Mouse (Mus musculus) thymus, postnatal 4 days (tissue): ENCODE results near the gene Ddr2.
A peak's percentile ranks its signal among the peaks of the same experiment; 100 is the strongest.

Source experiments
- DNase-seq: peaks from one replicate; pipeline ENCODE4 v3.0.0; 2021

The Ddr2 gene

DNA sequence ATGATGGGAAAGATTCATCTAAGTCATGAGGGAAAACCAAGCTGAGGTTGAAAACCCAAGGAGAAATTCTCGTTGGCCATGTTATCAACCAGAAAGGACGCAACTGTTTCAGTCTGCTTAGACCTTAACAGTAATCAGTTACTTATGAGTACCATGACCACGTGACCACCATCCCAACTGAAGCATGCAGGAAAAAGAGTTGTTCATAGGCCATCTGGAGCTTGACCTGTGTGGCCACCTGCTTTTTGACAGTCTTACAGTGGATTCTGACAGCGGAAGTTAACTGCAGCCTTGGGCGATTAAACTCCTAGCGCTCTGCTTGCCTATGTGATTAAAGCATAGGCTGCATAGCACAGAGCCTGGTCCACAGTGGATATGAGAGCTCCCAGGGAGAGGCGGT, 23.9 kb downstream of the Ddr2 start:
- no peak for DNase-seq

DNA sequence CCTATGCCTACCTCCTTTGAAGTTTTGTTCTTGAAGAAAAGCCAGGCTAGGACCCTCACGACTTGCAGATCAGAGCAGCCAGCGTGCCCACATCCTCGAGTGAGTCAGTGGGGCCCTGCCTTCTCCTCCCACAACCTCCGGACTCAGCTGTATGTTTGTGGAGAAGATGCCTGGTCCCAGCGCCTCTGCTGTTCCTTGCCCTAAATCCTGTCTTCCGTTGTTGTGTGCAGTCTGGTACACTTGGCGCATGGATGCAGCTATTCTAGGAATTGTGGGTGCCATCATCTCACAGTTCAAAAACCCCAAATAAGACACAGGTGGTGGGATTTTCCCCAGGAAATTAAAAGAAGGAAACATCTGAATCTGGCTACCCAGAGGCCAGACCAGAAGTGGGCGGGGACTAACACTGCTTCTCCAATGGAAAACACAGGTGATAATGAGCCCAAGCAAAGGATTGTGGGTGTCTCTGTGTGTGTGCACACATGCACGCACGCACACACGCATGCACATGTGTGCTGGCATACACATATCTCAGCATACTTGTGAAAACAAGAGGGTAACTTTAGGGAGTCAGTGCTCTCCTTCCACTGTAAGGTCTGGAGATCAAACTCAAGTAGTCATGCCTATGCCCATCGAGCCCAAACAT, 26.3 kb downstream of the Ddr2 start:
- no peak for DNase-seq

DNA sequence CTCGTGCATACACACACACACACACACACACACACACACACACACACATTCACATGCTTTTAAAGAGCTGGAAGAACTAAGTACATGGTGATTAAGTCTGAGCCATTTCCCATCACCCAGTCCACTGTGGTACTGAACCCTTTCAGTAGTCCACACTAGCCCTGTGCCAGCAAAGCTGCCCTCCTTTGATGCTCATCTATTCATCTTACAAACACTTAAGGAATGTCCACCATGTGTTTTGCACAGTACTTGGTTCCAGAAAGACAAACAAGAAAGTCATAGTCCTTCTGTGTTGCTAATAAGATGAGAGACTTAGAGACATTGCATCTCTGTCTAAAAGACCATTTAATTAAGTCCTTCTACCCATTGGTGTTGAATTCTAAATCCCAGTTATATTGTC, 29.7 kb downstream of the Ddr2 start:
- DNase-seq: no peak

DNA sequence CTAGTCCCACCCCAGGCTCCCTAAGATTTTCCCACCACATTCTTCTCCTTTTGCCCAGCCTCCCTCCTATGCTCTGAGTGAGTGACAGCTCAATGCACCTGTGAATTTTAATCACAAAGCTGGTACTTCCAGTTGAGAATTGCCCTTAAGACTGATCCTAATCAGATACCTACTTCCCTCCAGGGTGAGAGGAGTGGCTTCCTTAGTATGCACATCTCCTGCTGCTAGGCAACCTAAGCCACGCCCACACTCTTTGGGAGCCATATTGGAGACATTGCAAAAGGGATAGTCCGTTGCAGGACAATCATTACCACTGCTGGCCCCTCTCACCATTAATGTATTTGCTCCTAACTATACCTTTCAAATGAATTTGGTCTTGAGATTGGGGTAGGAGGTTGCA, 31.1 kb downstream of the Ddr2 start:
- DNase-seq: no peak

DNA sequence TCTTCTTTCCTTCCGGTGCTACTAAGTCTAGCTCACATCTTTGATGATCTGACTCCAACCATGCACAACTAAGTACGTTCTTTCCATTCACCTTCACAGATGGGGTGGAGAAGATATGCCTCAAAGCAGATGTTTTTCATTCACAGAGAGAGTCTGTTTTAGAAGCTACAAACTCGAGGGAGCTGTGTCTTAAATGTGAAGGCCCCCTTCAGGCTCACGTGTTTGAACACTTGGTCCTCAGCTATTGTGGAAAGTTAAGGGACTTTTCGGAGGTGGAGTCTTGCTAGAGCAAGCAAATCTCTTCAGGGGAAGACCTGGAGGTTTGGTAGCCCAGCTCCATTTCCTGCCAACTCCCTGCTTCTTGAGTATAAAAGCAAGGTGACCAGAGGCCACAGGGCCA, 34.2 kb downstream of the Ddr2 start:
- no peak for DNase-seq

DNA sequence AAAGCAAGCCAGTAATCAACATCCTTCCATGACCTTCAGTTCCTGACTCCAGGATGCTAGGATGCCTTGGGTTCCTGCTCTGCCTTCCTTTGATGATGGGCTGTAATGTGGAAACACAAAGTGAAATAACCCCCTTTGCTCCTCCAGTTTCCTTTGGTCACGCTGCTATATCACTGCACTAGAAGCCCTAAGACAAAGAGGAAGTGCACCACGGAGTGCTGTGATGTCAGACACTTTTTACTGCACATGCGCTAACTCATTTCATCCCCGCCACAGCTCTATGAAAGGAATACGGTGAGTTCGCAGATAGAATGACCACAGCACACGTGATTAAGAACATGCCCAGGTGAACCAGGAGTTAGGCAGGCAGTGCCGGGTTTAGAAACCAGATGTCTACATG, 36.8 kb downstream of the Ddr2 start:
- DNase-seq: no peak

DNA sequence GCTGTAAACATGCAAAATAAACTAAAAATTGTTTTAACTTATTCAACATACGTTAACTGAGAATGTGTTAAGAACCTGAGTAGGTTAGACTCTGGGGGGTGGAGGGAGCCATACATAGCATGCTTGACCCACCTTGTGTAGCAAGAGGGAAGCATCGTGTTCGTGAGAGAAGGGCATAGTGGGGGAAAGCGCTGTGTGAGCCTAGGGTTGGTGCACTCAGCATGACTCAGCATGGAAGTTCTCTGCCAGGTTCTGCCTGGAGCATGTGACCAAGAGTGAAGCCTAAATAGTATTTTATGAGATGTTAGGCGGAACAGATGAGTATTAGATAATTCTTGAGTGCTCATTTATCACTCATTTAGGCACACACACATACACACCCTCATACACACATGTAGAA, 41.4 kb downstream of the Ddr2 start:
- DNase-seq: no peak

DNA sequence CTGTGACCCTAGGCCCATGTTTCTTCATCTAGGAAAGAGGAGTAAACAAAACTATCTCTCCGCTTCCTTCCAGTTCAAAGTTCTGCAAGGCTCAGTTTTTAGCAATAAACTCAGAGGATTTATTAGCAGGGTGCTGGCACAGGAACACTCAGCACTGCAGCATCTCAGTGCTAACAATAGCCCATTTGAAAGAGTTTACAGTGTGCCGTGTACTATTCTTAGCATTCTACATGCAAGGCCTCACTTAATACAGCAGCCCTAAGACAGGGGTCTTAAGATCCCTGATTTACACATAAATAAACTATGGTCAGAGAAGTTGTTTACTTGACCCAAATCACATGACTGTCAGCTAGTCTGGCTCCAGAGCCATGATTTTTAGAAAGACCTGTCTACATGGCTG, 44.6 kb downstream of the Ddr2 start:
- DNase-seq: no peak

DNA sequence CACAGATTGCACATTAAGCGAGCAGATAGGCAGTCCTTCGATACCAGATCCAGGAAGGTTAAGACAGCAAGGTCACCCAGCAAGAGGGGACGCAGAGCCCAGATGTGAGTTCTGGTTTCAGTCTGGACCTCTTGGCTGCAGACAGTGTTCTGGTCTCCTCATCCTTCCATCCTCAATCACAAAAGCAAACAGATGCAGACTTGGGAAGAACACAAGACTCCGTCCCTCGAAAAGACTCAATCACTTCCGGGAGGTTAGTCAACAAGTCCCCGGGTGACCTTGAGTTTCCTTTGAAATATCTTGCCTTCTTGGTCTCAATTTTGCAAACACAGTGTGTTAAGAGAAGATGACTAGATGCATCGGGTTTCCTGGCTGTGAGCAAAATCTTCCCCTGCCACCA, 45.6 kb downstream of the Ddr2 start:
- DNase-seq: no peak

DNA sequence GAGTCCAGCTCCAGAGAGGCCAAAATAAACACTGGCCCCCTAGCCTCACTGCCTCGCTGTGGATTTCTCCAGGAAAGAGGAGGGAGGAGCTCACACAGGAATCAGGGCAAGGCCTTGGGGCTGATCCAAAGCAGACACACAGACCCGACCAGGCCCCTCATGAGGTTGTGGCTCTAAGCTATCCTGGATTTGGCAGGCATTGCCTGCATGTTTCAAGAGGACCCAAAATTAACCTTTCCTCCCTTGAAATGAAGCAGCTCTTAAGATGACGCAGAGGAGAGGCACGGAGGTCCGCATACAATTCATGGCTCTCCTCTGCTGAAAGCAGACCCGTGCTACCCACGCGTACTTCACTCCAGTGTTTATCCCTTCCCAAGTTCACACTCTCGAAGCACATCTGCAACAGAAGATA, 46.5 kb downstream of the Ddr2 start:
- no peak for DNase-seq

DNA sequence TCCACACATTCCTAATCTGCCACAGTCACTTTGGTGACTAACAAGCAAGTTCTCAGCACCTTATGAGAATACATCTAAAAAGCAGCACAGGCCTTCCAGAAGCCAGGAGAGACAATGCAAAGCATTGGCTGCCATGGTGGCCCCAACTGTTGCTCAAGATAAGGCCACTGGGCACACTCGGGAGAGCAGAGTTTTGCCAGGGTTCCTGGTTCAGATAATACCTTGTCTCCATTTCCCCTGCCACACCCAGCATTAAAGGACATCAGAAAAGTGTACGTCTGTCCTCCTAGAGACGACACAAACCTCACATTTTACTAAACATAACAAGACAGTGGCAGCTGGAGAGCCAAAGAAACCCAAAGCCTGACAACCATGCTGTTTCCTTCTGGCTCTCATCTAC, 50.3 kb downstream of the Ddr2 start:
- DNase-seq: no peak

DNA sequence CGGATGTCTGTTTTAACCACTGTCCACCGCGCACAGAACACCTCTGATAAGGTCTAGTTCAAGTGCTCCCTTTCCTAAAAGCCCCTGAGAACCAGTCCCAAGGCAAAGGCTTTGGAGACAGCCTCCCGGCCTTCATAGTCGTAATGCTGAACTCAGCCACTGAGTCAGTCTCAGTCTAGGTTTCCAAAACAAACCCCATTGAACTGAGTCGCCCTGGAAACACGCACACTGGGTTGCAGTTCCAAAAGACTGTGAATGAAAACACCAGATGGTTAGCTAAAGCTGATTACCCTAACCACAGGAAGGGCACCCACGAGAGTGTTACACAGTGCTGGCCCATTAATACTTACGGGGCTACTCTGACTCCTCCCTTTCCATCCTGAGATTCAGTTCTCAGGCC, 51.2 kb downstream of the Ddr2 start:
- DNase-seq: no peak

DNA sequence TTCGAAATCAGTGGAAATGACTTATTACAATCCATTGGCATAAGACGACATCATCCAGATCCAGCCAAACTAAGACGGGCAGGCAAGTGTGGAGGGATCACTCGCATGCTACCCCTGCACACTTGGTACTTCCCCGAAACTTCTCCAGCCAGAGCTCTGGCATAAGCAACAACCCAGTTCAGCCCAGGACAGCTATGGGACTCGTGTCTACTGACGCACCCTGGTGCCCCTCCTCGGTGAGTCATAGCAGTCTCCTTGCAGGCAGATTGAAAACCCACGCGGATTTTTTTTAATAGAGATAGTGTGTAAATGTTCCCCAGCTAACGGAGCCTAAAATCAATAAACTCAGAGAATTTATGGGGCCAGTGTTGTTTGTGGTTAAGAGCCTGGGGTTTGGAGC, 52.5 kb downstream of the Ddr2 start:
- DNase-seq: no peak

DNA sequence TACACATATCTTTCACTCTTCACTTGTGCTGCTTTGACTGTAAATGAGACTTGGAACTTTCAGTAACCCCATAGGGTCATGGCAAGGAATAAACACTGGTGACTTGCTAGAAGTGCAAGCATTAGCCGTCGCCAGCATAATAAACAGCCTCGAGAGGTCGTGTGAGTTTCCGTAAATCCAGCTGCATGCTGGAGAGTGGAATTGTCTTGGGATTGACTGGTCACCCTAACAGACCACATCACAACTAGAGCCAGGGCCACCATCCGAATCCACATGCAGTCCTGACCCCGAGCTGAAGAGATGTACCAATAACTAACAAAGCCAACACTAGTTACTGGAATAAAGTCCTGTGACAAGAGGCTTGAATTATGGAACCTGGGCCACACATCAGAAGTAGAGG, 53.0 kb downstream of the Ddr2 start:
- DNase-seq: no peak

DNA sequence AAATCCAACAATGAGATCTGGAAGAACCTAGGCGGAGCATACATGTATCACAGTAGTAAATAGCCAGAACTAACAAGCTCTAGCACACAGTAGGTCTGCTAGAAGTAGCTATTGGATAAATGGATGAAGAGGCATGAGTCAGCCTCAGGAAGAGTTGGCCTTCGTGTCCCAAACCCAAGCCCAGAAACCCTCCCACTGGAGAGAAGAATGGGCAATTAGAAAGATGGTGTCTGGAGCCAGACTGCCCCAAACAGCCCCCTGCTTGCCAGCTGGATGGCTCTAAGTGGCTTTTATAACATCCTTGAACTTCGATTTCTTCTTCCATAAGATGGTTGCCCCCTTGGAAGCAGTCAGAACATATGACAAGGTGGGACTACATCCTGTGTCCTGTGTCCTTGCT, 53.6 kb downstream of the Ddr2 start:
- no peak for DNase-seq

DNA sequence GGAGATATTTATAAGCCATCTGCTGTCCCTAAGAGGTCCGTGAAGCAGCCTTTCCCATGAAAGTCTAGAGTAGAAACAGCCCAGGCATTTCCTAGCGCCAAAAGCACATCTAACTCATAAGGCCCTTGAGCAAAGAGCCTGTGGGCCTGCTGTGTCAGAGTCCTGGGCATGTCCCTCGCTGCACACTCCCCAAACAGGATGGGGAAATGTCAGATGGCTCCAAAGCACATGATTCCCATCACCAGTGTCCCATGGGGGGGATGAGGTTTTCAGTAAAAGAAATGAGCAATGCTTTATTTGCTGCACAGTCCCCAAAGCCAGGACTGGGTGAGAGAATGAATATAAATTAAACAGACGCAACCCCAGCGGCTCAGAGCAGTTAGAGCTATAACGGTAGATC, 54.3 kb downstream of the Ddr2 start:
- DNase-seq: no peak

DNA sequence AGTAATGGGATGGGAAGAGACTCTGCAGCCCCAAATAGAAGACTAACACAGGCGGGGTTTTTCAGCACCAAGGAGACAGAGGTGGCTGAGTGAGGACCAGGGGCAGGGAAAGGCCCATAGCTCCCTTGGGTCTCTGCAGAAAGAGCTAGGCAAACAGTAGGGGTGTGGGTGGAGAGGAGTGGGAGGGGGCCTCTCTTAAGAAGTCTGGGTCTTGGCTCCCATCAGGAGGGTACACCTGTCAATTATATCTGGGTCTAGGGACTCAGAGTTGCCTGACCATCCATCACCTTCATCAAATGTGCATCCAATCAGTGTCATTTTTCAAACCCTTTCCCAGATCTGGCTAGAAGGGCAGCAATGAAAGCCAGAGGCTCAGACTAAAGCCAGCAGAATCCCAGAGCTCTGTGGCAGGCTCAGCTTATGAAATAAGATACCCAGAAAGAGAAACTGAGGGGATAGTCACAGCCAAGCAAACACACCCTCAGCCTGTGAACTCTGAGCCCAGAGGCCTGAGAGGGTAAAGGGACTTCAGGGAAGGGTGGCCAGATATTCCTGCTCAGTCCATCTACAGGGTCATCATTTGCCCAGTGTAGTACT, 58.0 kb downstream of the Ddr2 start:
- DNase-seq: no peak

DNA sequence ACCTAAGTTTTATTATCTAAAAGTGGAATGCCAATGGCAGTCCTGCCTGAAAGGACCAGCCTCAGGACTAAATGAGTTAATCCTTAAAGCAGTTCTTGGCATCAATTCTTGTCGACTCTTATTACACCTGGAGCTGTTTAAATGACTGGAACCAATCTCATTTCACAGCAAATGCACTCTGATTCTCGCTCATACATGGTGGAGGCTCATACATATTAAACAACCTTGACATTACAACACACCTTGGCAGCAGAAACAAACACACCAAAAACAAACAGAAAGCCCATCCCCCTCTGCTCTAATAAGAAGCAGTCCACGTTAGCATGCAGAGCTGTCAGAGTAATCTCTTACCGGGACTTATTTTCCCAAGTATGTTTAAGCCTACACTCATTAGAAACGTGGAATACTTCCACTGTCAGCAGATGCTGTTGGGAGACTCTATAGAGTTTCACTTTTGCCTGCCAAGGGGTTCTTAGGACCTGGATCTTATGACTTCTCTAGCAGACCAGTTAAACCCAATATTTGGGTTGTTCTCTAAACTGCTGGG, 58.9 kb downstream of the Ddr2 start:
- no peak for DNase-seq

DNA sequence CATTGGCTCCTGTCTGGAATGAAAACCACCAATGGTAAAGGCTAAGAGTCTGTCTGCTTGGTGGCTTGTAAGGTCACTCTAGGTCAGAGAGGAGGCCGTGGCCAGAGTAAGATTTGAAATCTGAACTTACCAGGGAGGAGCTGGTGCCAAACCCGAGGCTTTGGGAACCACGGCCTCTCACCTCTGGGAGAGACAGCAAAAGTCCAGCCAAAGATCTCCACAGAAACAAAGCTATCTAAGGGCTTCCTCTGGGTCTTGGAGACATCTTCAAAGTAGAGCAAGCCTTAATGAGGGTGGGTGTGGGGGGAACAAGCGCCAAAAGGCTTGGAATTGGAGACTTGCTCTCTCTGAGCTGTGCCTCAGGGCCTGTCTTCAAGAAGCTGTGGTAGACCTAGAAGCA, 62.1 kb downstream of the Ddr2 start:
- DNase-seq: no peak

DNA sequence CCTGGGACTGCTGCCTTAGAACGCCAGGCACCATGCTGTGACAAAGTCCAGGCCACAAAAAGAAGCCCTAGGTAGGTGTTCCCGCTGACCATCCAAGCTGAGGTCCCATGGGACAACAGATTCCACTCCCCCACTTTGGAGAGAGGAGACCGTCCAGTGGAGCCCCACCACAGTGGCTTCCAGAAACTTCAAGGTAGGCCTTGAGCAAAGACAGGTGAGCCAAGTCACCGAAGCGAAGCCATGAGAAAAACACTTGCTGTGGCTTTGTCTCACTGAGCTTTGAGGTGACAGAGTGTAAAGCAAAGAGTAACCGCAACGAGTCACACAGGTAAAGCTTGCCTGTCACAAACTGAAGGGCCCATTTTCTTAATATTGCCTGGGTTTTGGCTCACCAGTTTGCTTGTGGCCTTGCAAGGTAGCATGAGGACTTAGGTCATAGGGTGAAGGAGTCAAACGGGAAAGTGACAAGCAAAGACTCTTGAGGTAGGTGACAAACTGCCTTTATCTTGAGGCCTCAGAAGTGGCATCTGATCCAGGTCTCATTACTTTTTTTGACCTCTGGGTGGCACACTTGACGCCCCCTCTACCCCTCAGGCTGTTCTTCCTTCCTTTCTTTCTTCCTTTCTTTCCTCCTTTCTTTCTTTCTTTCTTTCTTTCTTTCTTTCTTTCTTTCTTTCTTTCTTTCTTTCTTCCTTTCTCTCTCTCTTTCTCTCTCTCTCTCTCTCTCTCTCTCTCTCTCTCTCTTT, 65.7 kb downstream of the Ddr2 start:
- no peak for DNase-seq

DNA sequence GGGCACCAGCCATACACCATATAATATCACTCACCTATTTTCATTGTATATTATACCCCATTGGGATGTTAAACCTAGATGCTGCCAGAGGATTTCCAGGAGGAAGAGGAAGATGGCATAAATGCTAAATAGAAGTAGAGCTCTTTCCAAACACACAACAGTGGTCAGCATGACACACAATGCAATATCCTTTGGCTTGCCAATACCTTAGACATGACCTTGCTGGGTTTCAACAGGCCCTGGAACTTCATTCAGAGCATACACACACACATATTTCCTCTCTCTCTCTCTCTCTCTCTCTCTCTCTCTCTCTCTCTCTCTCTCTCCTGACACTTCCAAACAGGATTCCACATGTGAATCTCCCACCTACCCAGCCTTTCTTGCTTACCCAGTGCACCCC, 66.8 kb downstream of the Ddr2 start:
- no peak for DNase-seq

DNA sequence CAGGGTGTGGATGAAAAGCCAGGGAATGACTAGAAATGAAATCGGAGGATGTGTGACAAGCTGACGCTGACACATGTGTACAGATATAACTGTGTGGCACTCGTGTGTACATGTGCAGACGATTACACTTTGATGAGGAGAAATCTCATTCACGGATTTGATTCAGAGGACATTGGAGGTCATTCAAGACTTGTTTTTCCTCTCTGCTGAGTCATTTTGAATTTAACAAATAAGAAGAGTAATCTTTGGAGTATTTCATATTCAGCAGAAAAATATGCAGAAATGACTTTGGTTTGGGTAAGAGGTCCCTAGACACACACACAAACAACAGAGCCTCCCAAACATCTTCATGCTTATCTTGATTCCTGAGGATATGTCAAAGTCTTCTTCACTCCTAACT, 67.6 kb downstream of the Ddr2 start:
- DNase-seq: no peak

DNA sequence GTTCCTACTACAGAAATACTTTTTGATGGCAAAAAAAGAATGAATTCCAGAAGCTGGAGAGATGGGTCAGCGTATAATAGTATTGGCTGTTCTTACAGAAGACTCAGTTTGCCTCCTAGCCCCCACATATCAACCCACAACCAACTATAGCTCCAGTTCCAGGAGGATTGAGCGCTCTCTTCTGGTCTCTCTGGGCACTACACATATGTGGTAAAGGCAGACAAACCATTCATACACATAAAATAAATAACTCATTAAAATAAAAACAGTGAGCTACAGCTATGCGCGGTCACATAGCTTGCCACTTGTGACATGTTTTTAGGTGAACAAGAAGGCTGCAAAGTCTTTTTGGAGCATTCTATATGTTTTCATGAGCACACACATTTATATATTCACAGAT, 71.2 kb downstream of the Ddr2 start:
- DNase-seq: peak; percentile 11

DNA sequence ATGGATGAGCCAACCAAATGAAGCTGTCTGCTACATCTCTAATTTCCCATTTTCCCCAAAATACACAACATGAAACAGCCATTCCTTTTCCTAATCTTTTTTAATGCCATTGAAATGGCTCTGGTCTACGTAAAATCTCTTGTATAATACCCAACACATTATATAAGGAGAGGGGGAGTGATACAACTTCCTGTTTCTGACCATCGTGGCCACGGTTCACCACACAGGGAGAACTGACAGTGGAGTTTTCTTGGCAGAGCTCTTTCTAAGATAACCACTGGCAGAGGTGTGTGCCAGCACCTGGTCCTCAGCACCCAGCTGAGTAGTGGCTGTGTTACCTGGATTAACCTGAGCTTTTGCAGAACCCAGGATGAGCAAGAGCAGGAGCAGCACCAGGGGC, 75.0 kb downstream of the Ddr2 start:
- no peak for DNase-seq
